Mouse (Mus musculus) embryo, embryonic 10 days (tissue): ENCODE measurements around the gene Auts2.
"Not testable (repeated sequence)": the region's sequence is repeated elsewhere in the genome, so short reads cannot be mapped to it uniquely, and the experiment has no call there.

Experiments used
- DNase-seq: peaks from one replicate; pipeline ENCODE4 v3.0.0-alpha.2; 2015; ENCODE audit warnings: low spot score

Gene Auts2

GRCm38 (mm10) chr5:132543118-132544071 is at the start of gene Auts2:
Gene Auts2, minus strand, starts transcription at chr5:132543344.
- DNase-seq: peak; percentile 95

- DNase-seq: no peak
These were observed 48.9 kb upstream of the Auts2 start for GRCm38 (mm10) chr5:132591721-132592695.

GRCm38 (mm10) chr5:132579774-132580173 is 36.6 kb upstream of the Auts2 start:
- DNase-seq: no peak

GRCm38 (mm10) chr5:132560771-132561170 is 17.6 kb upstream of the Auts2 start:
- DNase-seq: not testable (repeated sequence)

- no peak for DNase-seq
These were observed 2.6 kb upstream of the Auts2 start for GRCm38 (mm10) chr5:132545761-132546160.

GRCm38 (mm10) chr5:132544176-132544995 is 1.2 kb upstream of the Auts2 start:
- peak; percentile 63 for DNase-seq

- DNase-seq: peak; percentile 43
These were observed 643 bp downstream of the Auts2 start for GRCm38 (mm10) chr5:132542381-132543020.

GRCm38 (mm10) chr5:132541951-132542350 is 1.2 kb downstream of the Auts2 start:
- peak; percentile 66 for DNase-seq

GRCm38 (mm10) chr5:132541371-132541931 is 1.7 kb downstream of the Auts2 start:
- DNase-seq: peak; percentile 35

- DNase-seq: no peak
These were observed 2.3 kb downstream of the Auts2 start for GRCm38 (mm10) chr5:132540841-132541311.

- no peak for DNase-seq
These were observed 5.7 kb downstream of the Auts2 start for GRCm38 (mm10) chr5:132537475-132537874.

- no peak for DNase-seq
These were observed 16.7 kb downstream of the Auts2 start for GRCm38 (mm10) chr5:132526395-132526794.

- no peak for DNase-seq
These were observed 21.7 kb downstream of the Auts2 start for GRCm38 (mm10) chr5:132521358-132521873.

GRCm38 (mm10) chr5:132517879-132518278 is 25.3 kb downstream of the Auts2 start:
- no peak for DNase-seq

GRCm38 (mm10) chr5:132514521-132514920 is 28.6 kb downstream of the Auts2 start:
- DNase-seq: no peak

- DNase-seq: peak; percentile 67
These were observed 29.9 kb downstream of the Auts2 start for GRCm38 (mm10) chr5:132513206-132513605.

GRCm38 (mm10) chr5:132509464-132509885 is 33.7 kb downstream of the Auts2 start:
- DNase-seq: no peak

GRCm38 (mm10) chr5:132504893-132505292 is 38.3 kb downstream of the Auts2 start:
- DNase-seq: no peak

GRCm38 (mm10) chr5:132503431-132503830 is 39.7 kb downstream of the Auts2 start:
- no peak for DNase-seq

GRCm38 (mm10) chr5:132502036-132502435 is 41.1 kb downstream of the Auts2 start:
- no peak for DNase-seq
